Mouse (Mus musculus) lung, postnatal 0 days (tissue): ENCODE results near the gene Olfr722.
"Not testable (repeated sequence)": the region's sequence is repeated elsewhere in the genome, so short reads cannot be mapped to it uniquely, and the experiment has no call there.

ENCODE experiments used
- CTCF ChIP-seq: IDR thresholded peaks from 2 replicates; pipeline ENCODE4 v1.5.1; 2016; ENCODE audit warnings: antibody characterized with exemption, mild to moderate bottlenecking
- EP300 ChIP-seq: IDR thresholded peaks from 2 replicates; pipeline ENCODE4 v1.6.1; 2016; ENCODE audit warnings: antibody characterized with exemption, mild to moderate bottlenecking, control low read depth

DNA sequence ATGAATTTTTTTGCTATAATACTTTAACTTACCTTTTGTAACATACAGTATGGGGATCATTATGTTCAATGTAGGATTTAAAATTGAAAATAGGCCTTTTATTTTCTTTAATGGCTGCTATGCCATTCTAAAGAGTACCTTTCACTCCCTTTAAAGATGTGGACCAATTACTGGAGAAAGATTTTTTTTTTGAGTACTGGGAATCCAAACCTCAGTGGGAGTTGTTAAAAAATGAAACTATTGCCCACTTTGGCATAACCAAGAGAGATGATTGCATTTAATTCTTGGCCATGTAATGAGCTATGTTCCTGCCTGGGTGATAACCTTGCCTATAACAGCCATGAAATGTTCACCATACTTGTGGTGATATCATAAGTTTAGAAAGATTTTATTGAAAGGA lies 29.9 kb upstream of the Olfr722 start, which contains the start of gene Olfr723:
- not testable (repeated sequence) for TF ChIP-seq EP300, CTCF
